Mouse (Mus musculus) gastrocnemius, adult 8-10 months (tissue): ENCODE results near the gene Met. TPM values are rescaled to one million over a fixed set of nuclear protein-coding genes. Genes with fewer than 3 reads are reported as not detected.

Source experiments
- DNase-seq, 2 experiments: peaks; one replicate each; pipeline ENCODE4 v3.0.0; 2022; ENCODE audit warnings: low spot score in 2 of 2
- total RNA-seq, 4 experiments: library from RNA; stranded (reverse); gene quantifications; 2 replicates each; pipeline ENCODE4 v1.2.4; 2022

Met gene
- total RNA-seq, 4 experiments from 2014 or later: 11.4 to 15.6 (median 13.2) TPM

DNA sequence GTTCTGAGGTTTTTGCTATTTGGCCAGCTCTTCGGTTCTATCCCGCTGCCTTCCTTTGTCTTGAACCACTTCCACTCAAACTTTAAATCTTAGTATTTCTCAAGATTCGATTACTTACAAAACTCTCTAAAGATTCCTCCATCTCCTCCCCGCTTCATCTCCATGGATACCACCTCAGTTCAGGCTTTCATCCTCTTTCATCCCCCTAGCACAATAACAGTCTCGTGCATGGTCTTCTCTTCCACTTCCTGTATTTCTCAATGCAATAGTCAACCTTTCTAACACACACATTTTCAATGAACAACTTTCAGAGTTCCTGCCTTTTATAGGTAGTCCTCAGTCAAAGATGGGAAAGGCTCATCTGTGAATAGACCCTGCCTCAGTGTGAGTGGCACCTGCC, 135.8 kb downstream of the Met start:
- no peak for DNase-seq

DNA sequence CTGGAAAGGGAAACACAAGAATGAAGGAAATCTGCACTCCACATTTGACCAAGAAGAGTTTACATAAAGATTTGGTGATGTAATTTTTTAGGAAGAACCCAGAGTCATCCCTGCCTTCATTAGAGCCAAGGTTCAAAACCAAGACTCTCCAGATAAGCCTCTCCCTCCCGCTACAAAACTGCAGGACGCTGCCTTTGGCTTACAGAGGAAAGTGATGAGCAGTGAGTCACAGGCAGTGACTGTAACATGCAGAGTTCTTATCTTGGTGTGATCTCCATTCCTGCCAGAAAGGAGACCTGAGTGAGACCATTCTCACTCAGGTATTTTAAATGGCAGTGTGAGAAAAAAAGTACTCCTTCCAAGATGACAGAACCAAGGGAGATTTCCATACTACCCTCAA, 137.9 kb downstream of the Met start:
- DNase-seq: no peak

DNA sequence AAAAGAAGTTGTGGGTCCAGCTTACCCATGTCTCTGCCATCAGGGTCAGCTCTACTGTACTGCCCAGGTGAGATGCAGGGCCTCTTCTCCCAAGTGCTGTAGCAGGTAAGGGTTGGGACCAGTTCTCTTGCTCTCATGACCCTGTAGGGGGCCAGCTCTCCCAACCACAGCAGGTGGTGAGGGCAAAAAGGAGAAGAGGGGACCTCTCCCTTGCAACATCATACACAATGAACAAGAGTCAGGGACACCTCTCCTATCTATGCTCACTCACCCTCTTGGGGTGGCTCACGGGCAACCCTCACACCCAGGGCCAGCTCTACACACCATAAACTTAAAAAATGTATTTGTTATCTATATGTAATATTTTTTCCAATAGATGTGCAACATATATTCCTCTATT, 143.3 kb downstream of the Met start:
- DNase-seq: no peak

DNA sequence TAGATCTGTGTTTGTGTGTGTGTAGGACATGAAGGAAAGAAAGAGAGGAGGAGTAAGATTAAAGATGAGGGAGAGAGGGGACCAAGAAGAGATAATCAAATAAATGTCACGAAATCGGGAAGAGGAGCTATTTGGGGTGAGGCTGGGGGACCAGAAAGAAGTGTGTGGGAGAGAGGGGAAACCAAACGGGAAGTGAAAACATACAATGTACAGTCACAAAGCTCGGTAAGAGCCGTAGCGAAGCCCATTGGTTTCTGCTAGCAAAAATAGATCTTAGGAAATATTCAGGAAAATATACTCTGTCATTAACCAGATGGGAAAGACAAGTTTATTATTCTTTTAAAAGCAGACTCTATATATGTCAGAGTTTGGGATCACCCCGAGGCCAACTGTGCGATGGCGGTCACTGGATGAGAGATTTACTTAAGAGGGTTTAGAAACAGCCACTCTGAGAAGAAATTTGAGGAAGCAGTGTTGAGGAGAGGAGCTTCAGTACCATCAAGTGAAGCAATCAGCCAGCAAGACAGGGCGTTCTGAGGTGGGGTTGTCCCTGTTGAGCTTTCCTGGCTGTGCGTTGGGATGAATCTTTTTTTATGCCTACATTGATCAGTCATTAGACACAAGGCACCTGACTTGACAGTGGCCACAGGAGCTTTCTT, 147.9 kb downstream of the Met start:
- DNase-seq: no peak

DNA sequence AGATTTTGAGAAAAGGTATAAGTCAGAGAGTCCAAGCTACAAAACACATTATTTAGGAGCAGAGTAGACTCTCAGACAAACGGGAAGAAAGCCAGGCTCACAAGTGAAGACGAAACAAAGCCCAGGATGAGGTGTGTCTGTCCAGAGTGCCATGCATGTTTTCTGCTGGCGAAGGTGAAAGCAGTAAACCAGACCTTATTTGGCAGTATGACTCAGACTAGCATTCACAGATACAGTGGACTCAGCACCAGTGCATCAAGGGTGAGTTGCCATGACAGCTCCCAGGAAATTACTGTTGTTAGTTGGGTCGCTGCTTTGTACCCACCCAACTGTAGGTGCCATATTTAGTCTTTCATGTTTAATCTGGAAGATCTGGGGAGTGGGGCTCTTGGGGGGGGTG, 149.1 kb downstream of the Met start:
- no peak for DNase-seq

DNA sequence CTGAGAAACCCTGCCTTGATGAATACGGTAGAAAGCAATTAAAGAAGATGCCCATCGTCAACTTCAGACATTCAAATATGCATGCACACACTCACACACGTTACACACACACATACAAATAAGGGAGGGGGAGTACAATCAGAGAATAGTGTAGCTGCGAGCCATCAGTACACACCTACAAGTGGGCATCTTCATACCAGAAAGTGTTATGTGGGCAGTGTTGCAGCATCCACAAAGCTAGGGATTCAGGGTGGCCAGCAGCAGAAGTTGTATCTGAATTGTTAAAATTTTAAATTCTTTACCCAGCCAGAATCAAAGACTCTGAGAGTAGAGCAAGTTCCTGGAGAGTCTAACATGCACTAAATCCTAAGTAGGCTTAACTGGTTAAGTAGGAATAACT, 157.2 kb downstream of the Met start:
- no peak for DNase-seq

DNA sequence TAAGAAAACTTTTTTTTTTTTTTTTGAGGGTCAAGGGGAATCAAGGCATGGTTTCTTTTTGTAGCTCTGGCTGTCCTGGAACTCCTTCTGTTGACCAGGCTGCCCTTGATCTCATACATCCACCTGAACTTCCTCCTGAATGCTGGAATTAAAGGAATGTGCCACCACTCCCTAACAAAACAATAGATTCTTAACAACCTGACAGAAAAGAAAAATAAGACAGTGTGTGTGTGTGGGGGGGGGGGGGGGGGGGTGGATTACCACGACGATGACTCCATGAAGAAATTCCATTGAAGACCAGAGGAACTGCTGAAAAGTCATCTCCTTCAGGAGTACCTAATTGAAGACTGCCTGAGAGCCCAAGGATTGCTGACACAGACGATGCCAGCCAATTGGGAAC, 157.8 kb downstream of the Met start:
- no peak for DNase-seq

Other genes with a start within 250 kb of the Met start
- 10 to 100 TPM in 3 of 4 experiments, 1 to 10 TPM in 1; 8.5 to 18.9 (median 12.4) TPM for gene Cav2, start 182.6 kb upstream of the Met start, total RNA-seq
- 100 to 1,000 TPM in 1 of 4 experiments, 10 to 100 TPM in 3; 58.0 to 113 (median 69.8) TPM for gene Cav1, start 157.5 kb upstream of the Met start, total RNA-seq
- 100 to 1,000 TPM; 280 to 354 (median 306) TPM for gene Capza2, start 172.4 kb downstream of the Met start, total RNA-seq
- gene St7, start 229.1 kb downstream of the Met start, total RNA-seq: 10 to 100 TPM; 11.3 to 16.0 (median 12.5) TPM